Mouse (Mus musculus) neural tube, embryonic 12.5 days (tissue): ENCODE measurements at regions not wholly inside any gene's neighbourhood (a gene's known extent, or its start where the extent isn't known, plus 50 kb on each side); places are given as distances from the start of the nearest gene placed in this dataset.
"Not testable (repeated sequence)": the region's sequence is repeated elsewhere in the genome, so short reads cannot be mapped to it uniquely, and the experiment has no call there.

Experiments used
- ATAC-seq: fragments of 200-750 bp; cut with Nextera tagmentation; 2 replicates; pipeline ENCODE4 v1.8.0; 2017; ENCODE audit warnings: low read depth, mild to moderate bottlenecking, moderate TSS enrichment, moderate library complexity; ENCODE audit not compliant: low FRiP score
- H3K27ac ChIP-seq: fragments of 300-500 bp; sonication (generic); 2 replicates; pipeline ENCODE4 v1.5.1; 2016
- H3K27me3 ChIP-seq: fragments of 300-500 bp; sonication (generic); replicated peaks from 2 replicates; pipeline ENCODE4 v1.6.1; 2016; ENCODE audit warnings: mild to moderate bottlenecking
- H3K36me3 ChIP-seq: fragments of 300-500 bp; sonication (generic); 2 replicates; pipeline ENCODE4 v1.6.1; 2016; ENCODE audit warnings: mild to moderate bottlenecking
- H3K4me1 ChIP-seq: fragments of 300-500 bp; sonication (generic); 2 replicates; pipeline ENCODE4 v1.6.1; 2016
- H3K4me2 ChIP-seq: fragments of 300-500 bp; sonication (generic); replicated peaks from 2 replicates; pipeline ENCODE4 v1.6.1; 2016; ENCODE audit warnings: mild to moderate bottlenecking
- H3K4me3 ChIP-seq: fragments of 300-500 bp; sonication (generic); 2 replicates; pipeline ENCODE4 v1.5.1; 2016
- H3K9ac ChIP-seq: fragments of 300-500 bp; sonication (generic); 2 replicates; pipeline ENCODE4 v1.6.1; 2016; ENCODE audit warnings: mild to moderate bottlenecking
- H3K9me3 ChIP-seq: fragments of 300-500 bp; sonication (generic); 2 replicates; pipeline ENCODE4 v1.6.1; 2016; ENCODE audit warnings: mild to moderate bottlenecking
- WGBS: fragments of 180-500 bp; shearing (Covaris S2); methylation state at CpG from one replicate; pipeline ENCODE4 v1.1.7; 2016; 5-methylcytosine and 5-hydroxymethylcytosine counted together

DNA sequence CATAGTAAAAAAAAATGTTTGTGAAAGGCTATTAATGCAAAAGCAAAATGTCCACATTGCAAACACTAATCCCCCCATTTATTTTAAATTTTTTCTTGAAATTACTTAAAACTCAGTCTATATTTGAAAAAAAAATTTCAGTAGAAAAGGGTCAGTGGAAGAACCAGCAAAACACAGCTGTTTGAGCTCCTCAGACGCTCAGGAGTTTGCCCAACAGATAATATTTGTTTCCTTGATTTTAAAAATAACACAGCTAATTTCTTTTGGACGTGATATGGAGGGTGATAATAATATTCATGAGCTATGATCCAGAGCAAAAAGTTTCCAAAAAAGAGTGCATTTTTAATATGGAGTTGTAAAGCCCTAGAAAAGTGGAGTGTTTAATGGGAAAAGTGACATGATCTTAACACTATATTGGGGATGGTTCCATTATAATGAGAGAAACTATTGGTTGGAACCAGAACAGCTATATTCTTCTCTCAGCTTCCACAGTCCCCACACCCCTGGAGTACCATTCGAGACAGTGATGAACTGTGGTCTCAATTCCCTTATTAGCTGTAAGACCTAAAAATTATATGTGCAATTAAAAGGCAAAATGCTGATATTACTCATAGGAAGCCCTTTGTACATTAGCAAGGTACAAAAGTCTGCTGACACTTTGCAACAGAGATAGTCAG is 209.0 kb upstream of the Rnf219 start:
- no peak overlapping the region for H3K27ac ChIP-seq
- no peak overlapping the region for H3K4me2 ChIP-seq
- H3K9me3 ChIP-seq = no peaks in the 10 kb centered on the region
- no peak for ATAC-seq
- H3K36me3 ChIP-seq = no peaks in the 10 kb centered on the region
- H3K27me3 ChIP-seq = no peaks in the 10 kb centered on the region
- no peaks in the 10 kb centered on the region for H3K4me1 ChIP-seq
- no peak overlapping the region for H3K4me3 ChIP-seq
- 60% methylated on average over 3 of the region's 3 CpGs for WGBS
- no peak overlapping the region for H3K9ac ChIP-seq

DNA sequence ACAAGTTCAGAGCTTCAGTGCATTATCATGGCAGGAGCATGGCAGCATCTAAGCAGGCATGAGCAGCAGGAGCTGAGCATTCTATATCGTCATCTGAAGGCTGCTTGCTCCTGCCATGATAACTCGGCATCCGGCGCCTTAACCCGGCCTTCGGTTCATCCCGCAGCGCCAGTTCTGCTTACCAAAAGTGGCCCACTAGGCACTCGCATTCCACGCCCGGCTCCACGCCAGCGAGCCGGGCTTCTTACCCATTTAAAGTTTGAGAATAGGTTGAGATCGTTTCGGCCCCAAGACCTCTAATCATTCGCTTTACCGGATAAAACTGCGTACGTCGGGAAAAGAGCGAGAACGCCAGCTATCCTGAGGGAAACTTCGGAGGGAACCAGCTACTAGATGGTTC is 193.2 kb upstream of the Rnf219 start:
- H3K27me3 ChIP-seq, H3K9me3 ChIP-seq, H3K27ac ChIP-seq, H3K4me3 ChIP-seq, ATAC-seq, H3K36me3 ChIP-seq, H3K9ac ChIP-seq, H3K4me2 ChIP-seq, H3K4me1 ChIP-seq: not testable (repeated sequence)
- WGBS = 95% methylated on average over 24 of the region's 24 CpGs

DNA sequence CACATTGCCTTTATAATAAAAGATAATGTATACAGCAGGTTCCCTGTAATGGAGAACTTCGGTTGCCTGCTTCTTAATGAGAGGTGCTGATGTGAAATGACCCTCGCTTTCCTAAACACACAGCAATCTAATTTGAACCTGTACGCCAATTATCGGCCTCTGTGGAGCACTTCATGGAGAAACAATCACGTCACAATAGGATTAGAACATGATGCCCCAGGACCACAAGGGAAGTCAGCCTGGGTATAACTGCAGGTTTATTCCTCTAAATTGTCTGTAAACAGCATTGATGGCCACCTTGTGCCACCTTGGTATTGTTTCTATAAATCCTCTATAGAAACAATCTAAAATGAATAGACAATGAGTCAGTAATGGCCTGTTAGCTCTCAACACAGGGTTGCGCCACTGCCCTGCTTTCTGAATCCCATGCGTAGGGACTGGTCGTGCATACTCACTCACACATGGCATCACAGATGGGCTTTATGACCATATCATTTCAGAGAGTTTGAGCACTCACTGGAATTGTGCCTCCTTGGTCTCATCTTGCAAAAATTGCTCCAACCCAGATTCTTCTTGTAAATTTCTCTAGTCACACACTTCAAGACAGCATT is 179.9 kb upstream of the Rnf219 start:
- Histone ChIP-seq H3K4me2 (no peak overlapping the region), H3K9ac (no peak overlapping the region), H3K9me3 (no peaks in the 10 kb centered on the region), H3K4me1 (no peaks in the 10 kb centered on the region), H3K27me3 (no peaks in the 10 kb centered on the region), H3K4me3 (no peak overlapping the region), H3K27ac (no peak overlapping the region), H3K36me3 (no peaks in the 10 kb centered on the region)
- ATAC-seq = no peak
- 64% methylated on average over 8 of the region's 8 CpGs for WGBS

DNA sequence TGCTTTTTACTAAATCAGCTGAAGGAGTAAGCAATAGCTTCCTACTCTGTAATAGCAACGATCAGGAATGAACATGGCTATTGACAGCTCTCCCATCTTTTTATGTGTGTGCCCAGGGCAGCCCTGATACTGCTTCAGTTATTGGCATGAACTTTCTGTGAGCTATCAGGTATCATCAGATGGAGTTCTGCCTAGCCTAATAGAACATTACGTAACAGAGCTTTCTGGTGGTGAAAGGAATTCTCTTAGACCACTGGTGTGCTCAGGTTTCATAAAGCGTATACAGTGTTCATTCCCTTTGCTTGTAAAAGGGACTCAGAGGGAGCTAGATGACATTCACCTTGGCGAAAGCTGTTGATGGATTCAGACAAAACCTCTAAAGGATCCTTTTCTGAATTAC is 176.5 kb upstream of the Rnf219 start:
- Histone ChIP-seq H3K9ac (no peak overlapping the region), H3K4me3 (no peak overlapping the region), H3K27me3 (no peaks in the 10 kb centered on the region), H3K4me2 (no peak overlapping the region), H3K36me3 (no peaks in the 10 kb centered on the region), H3K27ac (no peak overlapping the region), H3K4me1 (no peaks in the 10 kb centered on the region), H3K9me3 (no peaks in the 10 kb centered on the region)
- WGBS = 86% methylated on average over 4 of the region's 4 CpGs
- no peak for ATAC-seq

DNA sequence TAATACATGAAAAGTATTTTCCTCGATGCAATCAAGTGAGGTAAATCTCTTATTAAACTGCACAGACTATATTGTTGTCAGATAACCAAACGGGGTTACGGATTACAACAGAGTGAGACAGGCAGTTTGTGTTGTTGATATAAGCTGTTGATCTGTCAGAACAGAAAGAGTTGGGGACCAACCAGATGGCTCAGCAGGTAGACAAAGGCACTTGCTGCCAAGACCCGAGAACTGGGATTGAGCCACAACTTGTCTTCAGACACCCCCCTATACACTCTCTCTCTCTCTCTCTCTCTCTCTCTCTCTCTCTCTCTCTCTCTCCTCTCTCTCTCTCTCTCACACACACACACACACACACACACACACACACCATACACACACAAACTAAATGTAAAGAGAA is 172.7 kb upstream of the Rnf219 start:
- WGBS = 88% methylated on average over 4 of the region's 4 CpGs
- Histone ChIP-seq H3K9me3 (no peaks in the 10 kb centered on the region), H3K27me3 (no peaks in the 10 kb centered on the region), H3K36me3 (no peaks in the 10 kb centered on the region), H3K4me1 (no peaks in the 10 kb centered on the region), H3K4me3 (no peak overlapping the region), H3K27ac (no peak overlapping the region), H3K4me2 (no peak overlapping the region), H3K9ac (no peak overlapping the region)
- no peak for ATAC-seq

DNA sequence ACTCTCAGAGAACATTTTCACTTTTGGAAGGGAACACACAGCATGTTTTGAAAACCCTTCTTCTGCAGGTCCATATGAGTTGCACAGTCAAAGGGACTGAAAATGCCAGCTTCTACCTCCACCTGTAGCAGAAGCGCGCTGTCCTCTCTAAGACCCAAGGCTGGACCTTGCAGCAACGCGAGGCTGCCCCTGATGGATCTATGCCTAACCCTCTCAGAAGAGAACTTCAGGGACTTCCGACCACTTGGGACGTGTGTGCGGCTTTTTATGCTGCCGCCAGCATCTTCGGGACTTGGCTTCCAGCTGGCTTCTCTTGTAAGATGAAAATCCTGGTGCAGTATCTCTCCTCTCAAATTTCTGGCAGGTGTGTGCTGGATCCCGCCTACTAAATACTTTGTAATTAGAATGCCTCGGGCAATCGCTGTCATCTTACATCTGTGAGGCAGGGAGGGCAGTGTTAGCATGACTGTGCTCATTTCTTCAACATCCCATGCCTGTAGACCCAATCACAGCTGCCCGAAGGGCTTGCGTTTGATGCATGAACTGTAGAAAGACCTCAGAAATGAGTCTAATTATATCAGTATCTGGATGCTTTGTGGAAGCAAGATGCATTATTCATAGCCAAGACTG is 171.8 kb upstream of the Rnf219 start:
- H3K9me3 ChIP-seq = no peaks in the 10 kb centered on the region
- no peaks in the 10 kb centered on the region for H3K4me1 ChIP-seq
- H3K27ac ChIP-seq = no peak overlapping the region
- H3K36me3 ChIP-seq = no peaks in the 10 kb centered on the region
- H3K4me2 ChIP-seq = no peak overlapping the region
- H3K9ac ChIP-seq = no peak overlapping the region
- H3K27me3 ChIP-seq = no peaks in the 10 kb centered on the region
- no peak overlapping the region for H3K4me3 ChIP-seq
- no peak for ATAC-seq
- 84% methylated on average over 14 of the region's 14 CpGs for WGBS

DNA sequence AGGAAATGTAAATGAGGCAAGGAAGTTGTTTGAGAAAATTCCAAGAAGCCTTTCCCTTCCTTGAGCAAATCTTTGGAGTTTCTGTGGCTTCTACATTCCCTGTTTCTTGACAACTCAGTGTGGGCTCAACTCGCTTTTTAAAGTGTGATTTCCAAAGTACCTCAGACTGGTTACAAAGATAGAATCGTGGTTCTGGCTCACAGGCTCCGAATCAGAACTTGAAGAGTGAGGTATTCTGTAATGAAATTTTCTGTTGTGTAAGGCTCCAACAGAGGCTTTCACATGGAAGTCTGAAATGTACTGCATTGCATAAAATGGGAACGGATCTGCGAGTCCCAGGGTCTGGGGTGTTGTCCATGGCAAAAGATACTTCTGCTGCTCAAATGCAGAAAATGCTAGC is 170.2 kb upstream of the Rnf219 start:
- no peak overlapping the region for H3K4me2 ChIP-seq
- no peaks in the 10 kb centered on the region for H3K9me3 ChIP-seq
- H3K9ac ChIP-seq = no peak overlapping the region
- H3K4me3 ChIP-seq = no peak overlapping the region
- no peak overlapping the region for H3K27ac ChIP-seq
- 95% methylated on average over 5 of the region's 5 CpGs for WGBS
- H3K27me3 ChIP-seq = no peaks in the 10 kb centered on the region
- ATAC-seq = no peak
- no peaks in the 10 kb centered on the region for H3K4me1 ChIP-seq
- no peaks in the 10 kb centered on the region for H3K36me3 ChIP-seq

DNA sequence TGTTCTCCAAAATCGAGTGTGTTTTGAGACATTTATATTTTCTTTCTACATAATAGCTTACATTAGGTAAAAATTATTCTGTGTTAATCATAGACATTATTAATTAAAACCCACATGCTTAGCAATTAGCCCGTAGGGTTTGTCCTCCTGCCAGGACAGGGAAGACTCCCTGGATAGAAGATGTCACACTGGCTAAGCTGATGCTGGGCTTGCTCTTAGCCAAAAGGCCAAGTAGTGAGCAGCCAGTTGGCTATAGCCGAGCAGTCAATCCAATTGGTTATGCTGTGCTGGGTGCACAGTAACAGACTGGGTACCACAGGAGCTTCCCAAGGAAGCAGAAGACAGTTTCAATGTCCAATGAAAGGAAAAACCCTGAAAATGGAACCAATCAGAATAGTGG is 166.0 kb upstream of the Rnf219 start:
- H3K36me3 ChIP-seq = no peaks in the 10 kb centered on the region
- no peak for ATAC-seq
- H3K27ac ChIP-seq = no peak overlapping the region
- H3K9ac ChIP-seq = no peak overlapping the region
- H3K4me3 ChIP-seq = no peak overlapping the region
- H3K4me2 ChIP-seq = no peak overlapping the region
- H3K9me3 ChIP-seq = no peaks in the 10 kb centered on the region
- H3K27me3 ChIP-seq = no peaks in the 10 kb centered on the region
- WGBS = 86% methylated on average over 3 of the region's 3 CpGs
- no peaks in the 10 kb centered on the region for H3K4me1 ChIP-seq

DNA sequence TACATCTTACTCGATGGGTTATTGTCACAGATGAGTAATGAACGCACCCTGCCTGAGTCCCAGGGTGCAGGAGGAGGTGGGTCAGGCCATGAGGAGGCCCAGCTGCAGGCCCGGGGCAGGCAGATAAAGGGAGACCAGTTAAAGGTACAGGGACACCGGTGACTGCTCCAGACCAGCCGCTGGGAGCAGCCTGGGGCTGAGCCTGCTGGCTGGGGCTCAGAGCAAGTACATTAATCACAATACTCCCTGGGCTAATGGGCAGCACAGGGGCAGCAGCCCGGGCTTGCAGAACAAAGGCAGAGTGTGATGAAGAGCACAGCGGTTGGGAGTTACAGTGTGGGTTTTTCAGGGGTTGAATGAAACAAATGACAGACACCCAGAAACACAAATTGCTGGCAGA is 154.4 kb upstream of the Rnf219 start:
- H3K9ac ChIP-seq = 0 out of 2 replicates have a peak overlapping the region, but pooled peaks have one; percentile 26

DNA sequence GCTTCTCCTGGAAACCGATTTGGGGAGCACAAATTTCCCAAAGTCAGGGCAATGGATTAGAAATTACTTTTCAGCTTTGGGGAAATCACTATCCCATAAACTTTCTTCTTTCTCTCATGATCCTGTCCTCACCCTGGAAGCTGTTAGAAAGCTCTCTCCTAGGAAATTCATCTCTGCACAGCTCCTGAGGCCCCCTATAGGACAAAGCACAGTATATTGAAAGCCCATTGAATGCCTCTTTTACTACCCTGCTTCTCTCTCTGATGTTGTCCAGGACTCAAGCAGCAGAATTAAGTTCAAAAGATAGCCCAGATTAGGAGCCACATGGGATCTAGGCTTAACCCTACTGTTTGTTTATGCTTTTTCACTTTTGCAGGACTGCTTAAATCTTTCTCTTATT is 139.3 kb upstream of the Rnf219 start:
- WGBS = 63% methylated on average over 1 of the region's 1 CpGs
- no peak for ATAC-seq
- no peak overlapping the region for H3K4me3 ChIP-seq
- no peak overlapping the region for H3K9ac ChIP-seq
- H3K36me3 ChIP-seq = no peaks in the 10 kb centered on the region
- H3K27ac ChIP-seq = no peak overlapping the region
- no peaks in the 10 kb centered on the region for H3K4me1 ChIP-seq
- H3K4me2 ChIP-seq = no peak overlapping the region
- no peaks in the 10 kb centered on the region for H3K27me3 ChIP-seq
- no peaks in the 10 kb centered on the region for H3K9me3 ChIP-seq

More for the DNA sequence above, 154.4 kb upstream of the Rnf219 start:
- H3K27ac ChIP-seq = peak overlapping the region; percentile 62; the same call in 1 of the 2 replicates
- H3K9me3 ChIP-seq = no peaks in the 10 kb centered on the region
- H3K27me3 ChIP-seq = no peaks in the 10 kb centered on the region
- peak overlapping the region; percentile 24 for H3K4me2 ChIP-seq
- H3K4me1 ChIP-seq = peaks cover 17% of the 10 kb centered on the region
- 5% methylated on average over 7 of the region's 7 CpGs for WGBS
- peak; percentile 96 for ATAC-seq
- H3K4me3 ChIP-seq = no peak overlapping the region
- no peaks in the 10 kb centered on the region for H3K36me3 ChIP-seq

DNA sequence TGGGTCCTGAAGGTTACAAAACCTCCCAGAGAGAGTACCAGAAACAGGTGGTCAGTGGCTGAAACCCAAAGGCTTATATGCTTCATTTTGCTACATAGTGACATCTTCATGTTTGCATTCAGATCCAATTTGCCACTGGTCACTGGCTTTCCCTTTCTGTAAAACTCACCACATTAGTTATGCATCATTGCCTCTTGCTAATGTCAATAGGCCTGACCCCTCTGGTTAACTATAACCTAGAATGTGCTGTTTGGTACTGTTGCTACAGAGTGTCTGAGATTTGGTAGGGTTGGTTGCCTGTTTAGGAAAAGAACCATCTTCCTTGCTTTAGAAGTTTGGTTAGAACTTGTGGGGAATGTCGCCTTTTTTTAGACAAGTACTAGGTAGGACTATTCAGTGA is 136.3 kb upstream of the Rnf219 start:
- WGBS = 87% methylated on average over 1 of the region's 1 CpGs
- Histone ChIP-seq H3K4me3 (no peak overlapping the region), H3K4me2 (no peak overlapping the region), H3K27me3 (no peaks in the 10 kb centered on the region), H3K9ac (no peak overlapping the region), H3K4me1 (no peaks in the 10 kb centered on the region), H3K36me3 (no peaks in the 10 kb centered on the region), H3K27ac (no peak overlapping the region), H3K9me3 (no peaks in the 10 kb centered on the region)
- ATAC-seq = no peak

DNA sequence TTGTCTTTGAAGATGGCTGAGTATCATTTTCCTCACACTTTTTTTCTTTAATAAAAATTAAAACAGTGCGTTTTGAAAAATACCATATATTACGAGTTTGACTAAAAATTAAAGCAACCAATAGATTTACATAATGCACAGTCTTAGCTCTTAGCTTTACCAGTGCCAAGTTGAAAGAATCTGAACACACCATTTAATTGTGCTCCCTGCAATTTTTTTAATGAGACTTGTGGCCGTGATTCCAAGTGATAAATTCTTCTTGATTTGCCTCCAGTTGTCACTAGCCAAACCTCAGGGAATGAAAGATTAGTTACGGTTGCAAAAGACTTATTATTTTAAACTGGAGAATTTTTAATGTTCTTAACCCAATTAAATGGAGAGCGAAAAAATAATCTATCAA is 127.5 kb upstream of the Rnf219 start:
- no peak overlapping the region for H3K4me2 ChIP-seq
- ATAC-seq = no peak
- H3K9ac ChIP-seq = no peak overlapping the region
- no peaks in the 10 kb centered on the region for H3K36me3 ChIP-seq
- WGBS = 74% methylated on average over 5 of the region's 5 CpGs
- H3K4me1 ChIP-seq = peaks cover 7% of the 10 kb centered on the region; the same call in 1 of the 2 replicates
- H3K4me3 ChIP-seq = no peak overlapping the region
- H3K9me3 ChIP-seq = no peaks in the 10 kb centered on the region
- H3K27me3 ChIP-seq = no peaks in the 10 kb centered on the region
- no peak overlapping the region for H3K27ac ChIP-seq

DNA sequence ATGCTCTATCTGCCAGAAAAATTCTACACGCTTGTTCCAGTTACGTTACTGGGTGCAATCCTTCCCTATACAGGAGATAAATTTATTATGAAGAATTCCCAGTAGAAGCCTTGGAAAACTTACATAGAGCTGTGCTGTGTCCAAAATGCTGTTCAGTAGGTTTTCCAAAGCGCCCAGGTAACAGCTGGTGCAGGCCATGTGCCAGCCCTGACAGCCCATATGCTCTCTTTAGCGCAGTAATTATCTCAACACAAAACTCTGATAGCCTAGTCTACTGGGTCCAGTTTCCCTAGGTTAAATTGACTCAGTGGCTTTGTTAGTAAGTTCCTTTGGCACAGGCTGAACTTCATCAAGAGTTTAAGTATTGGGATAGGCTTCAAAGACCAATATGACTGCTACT is 122.2 kb upstream of the Rnf219 start:
- no peaks in the 10 kb centered on the region for H3K9me3 ChIP-seq
- H3K27ac ChIP-seq = no peak overlapping the region
- H3K9ac ChIP-seq = no peak overlapping the region
- peaks cover 7% of the 10 kb centered on the region; the same call in 1 of the 2 replicates for H3K4me1 ChIP-seq
- 0 out of 2 replicates have a peak, but pooled peaks have one; percentile 41 for ATAC-seq
- H3K4me3 ChIP-seq = no peak overlapping the region
- H3K4me2 ChIP-seq = no peak overlapping the region
- no peaks in the 10 kb centered on the region for H3K27me3 ChIP-seq
- WGBS = 86% methylated on average over 4 of the region's 4 CpGs
- no peaks in the 10 kb centered on the region for H3K36me3 ChIP-seq
